In genomic region chr11:61529268-61529713, GRCm38 (mm10) we compare ENCODE assay signal across 10 mouse cellular contexts. TPM values are rescaled to one million over a fixed set of nuclear protein-coding genes. Genes with fewer than 3 reads are reported as not detected.
DNase-seq lines count a peak whose midpoint lies in the region; ATAC-seq lines count a peak whose summit lies in the region.
"Had no signal": no experiment of that assay in that cellular context is flagged by ENCODE, and none has a peak within 500 bp of the region (broad histone marks: within the 10 kb centered on the region; RNA-seq: fewer than 3 reads in every experiment).

No protein-coding gene starts in this region.

- WGBS in limb, embryonic 10.5 days = 64% methylated on average over 4 of the region's 4 CpGs

- H3K27me3 ChIP-seq in limb, embryonic 10.5 days (ENCODE audit: low read depth, poor library complexity, severe bottlenecking) = no peaks in the 10 kb centered on the region
- H3K27me3 ChIP-seq: Patski had no signal

- no peaks in the 10 kb centered on the region for H3K4me1 ChIP-seq in limb, embryonic 10.5 days

- no peak overlapping the region for H3K4me3 ChIP-seq in limb, embryonic 10.5 days

- no peaks in the 10 kb centered on the region for H3K9me3 ChIP-seq in limb, embryonic 10.5 days (replicated peaks)

- ATAC-seq in erythroid progenitor cell, adult 5-6 weeks (replicated peaks; ENCODE audit: low FRiP score, poor library complexity, severe bottlenecking) = no peak
- ATAC-seq: Patski had no signal

- H3K27ac ChIP-seq in limb, embryonic 10.5 days = no peak overlapping the region

- intact Hi-C loops in heart, postnatal 14 days (cut with DNase I) = loop anchor here (5.0 kb wide), 1 partner anchor 38 kb away; no protein-coding TSS in a partner anchor

- DNase-seq in heart, adult 9 months (ENCODE audit: low spot score in 2 of 2) = peak; percentile 19 to 38
- no peak for DNase-seq in heart, postnatal 14 days
- peak; percentile 95 for DNase-seq in ES-CJ7 (ENCODE audit: low read depth, low spot score)
- DNase-seq in cerebellum, postnatal 10 days = peak; percentile 78 to 80
- DNase-seq in kidney, adult 8-10 months = peak; percentile 31 to 45
- DNase-seq in lung, postnatal 4 days = peak; percentile 60 to 78
- DNase-seq in limb, embryonic 10.5 days (ENCODE audit: low spot score) = no peak

- peaks cover 29% of the 10 kb centered on the region for H3K36me3 ChIP-seq in limb, embryonic 10.5 days

RNA-seq across cellular contexts. Expression of gene B9d1, which starts 24.3 kb away (rescaled TPM):
- total RNA-seq in heart, postnatal 14 days (2021) = 10 to 100 TPM in 1 of 2 experiments, 1 to 10 TPM in 1; 9.4 to 11.1 TPM
- not detected in 2 replicates for total RNA-seq in erythroid progenitor cell, adult 5-6 weeks (2015; ENCODE audit: low replicate concordance)
- not detected in 2 replicates for total RNA-seq in erythroid progenitor cell, adult 5-6 weeks (2017; ENCODE audit: low replicate concordance)
- 45.3 and 46.7 TPM in 2 replicates for polyA plus RNA-seq in limb, embryonic 10.5 days (2016; fragmentation: Nextera tagmentation; extraction: Ambion mirVana)
- total RNA-seq: neutrophil, adult 5-6 weeks had no signal

RNA-seq across cellular contexts. Expression of gene Mapk7, which starts 35.1 kb away (rescaled TPM):
- 1 to 10 TPM; 8.9 to 9.7 TPM for total RNA-seq in heart, postnatal 14 days (2021)
- total RNA-seq in erythroid progenitor cell, adult 5-6 weeks (2015; ENCODE audit: low replicate concordance) = 2.1 and 2.5 TPM in 2 replicates
- total RNA-seq in erythroid progenitor cell, adult 5-6 weeks (2017; ENCODE audit: low replicate concordance) = 1.3 and 2.0 TPM in 2 replicates
- 87.2 and 94.7 TPM in 2 replicates for polyA plus RNA-seq in limb, embryonic 10.5 days (2016; fragmentation: Nextera tagmentation; extraction: Ambion mirVana)

RNA-seq across cellular contexts. Expression of gene Mfap4, which starts 44.1 kb away (rescaled TPM):
- 100 to 1,000 TPM; 112 to 142 TPM for total RNA-seq in heart, postnatal 14 days (2021)
- not detected in 2 replicates for total RNA-seq in erythroid progenitor cell, adult 5-6 weeks (2015; ENCODE audit: low replicate concordance)
- total RNA-seq in erythroid progenitor cell, adult 5-6 weeks (2017; ENCODE audit: low replicate concordance) = not detected in 2 replicates
- 124 and 208 TPM in 2 replicates for polyA plus RNA-seq in limb, embryonic 10.5 days (2016; fragmentation: Nextera tagmentation; extraction: Ambion mirVana)
- total RNA-seq: neutrophil, adult 5-6 weeks had no signal
- polyA plus RNA-seq: Patski had no signal

RNA-seq across cellular contexts. Expression of gene Epn2, which starts 50.2 kb away (rescaled TPM):
- 10 to 100 TPM; 23.4 to 29.8 TPM for total RNA-seq in heart, postnatal 14 days (2021)
- not detected in 2 replicates for total RNA-seq in erythroid progenitor cell, adult 5-6 weeks (2015; ENCODE audit: low replicate concordance)
- total RNA-seq in erythroid progenitor cell, adult 5-6 weeks (2017; ENCODE audit: low replicate concordance) = not detected in 2 replicates
- 20.3 and 24.1 TPM in 2 replicates for polyA plus RNA-seq in limb, embryonic 10.5 days (2016; fragmentation: Nextera tagmentation; extraction: Ambion mirVana)

Comparison
In these comparisons a context has a peak if more than half of its experiments do, and no peak if none do; other contexts are left out.
1. DNase-seq: peak in heart, adult 9 months (2 of 2), ES-CJ7 (single experiment), cerebellum, postnatal 10 days (2 of 2), kidney, adult 8-10 months (2 of 2) and lung, postnatal 4 days (2 of 2); none in heart, postnatal 14 days (0 of 2) and limb, embryonic 10.5 days (single experiment).
2. RNA of gene B9d1, which starts 24.3 kb away (total RNA-seq): 9.4 to 11.1 TPM in heart, postnatal 14 days; not detected in erythroid progenitor cell, adult 5-6 weeks; every median in the first group is over 10 times any median in the second.
3. RNA of gene Mfap4, which starts 44.1 kb away (total RNA-seq): 112 to 142 TPM in heart, postnatal 14 days; not detected in erythroid progenitor cell, adult 5-6 weeks; every median in the first group is over 100 times any median in the second.